Mouse (Mus musculus) lung, postnatal 0 days (tissue): Measurements from ENCODE around the gene Gm11444.

Experiments used
- CTCF ChIP-seq: IDR thresholded peaks from 2 replicates; pipeline ENCODE4 v1.5.1; 2016; ENCODE audit warnings: antibody characterized with exemption, mild to moderate bottlenecking
- EP300 ChIP-seq: IDR thresholded peaks from 2 replicates; pipeline ENCODE4 v1.6.1; 2016; ENCODE audit warnings: antibody characterized with exemption, mild to moderate bottlenecking, control low read depth

DNA sequence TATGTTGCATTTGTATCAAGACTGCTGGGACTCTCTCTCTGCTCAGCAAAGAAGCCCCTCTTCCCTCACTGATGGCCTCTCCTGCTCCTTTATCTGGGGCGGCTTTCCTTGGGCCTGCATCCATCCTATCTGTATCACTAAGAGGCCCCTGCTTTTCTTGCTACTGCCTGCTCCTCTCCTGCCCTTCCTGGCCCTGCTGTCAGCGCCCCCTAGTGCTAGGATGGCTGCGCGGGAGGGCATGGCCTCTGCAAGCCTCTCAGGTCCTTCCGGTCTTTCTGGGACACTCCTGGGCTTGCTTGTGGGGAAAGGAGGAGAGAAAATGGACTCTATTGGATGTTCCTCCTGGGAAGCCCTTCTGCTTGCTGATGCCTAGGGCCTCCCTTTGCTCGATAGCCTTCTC, 27.0 kb downstream of the Gm11444 start:
- TF ChIP-seq CTCF (peak; percentile 98), EP300 (no peak)
